Mouse (Mus musculus): ENCODE results near the gene Ing2. TPM values are rescaled to one million over a fixed set of nuclear protein-coding genes. Genes with fewer than 3 reads are reported as not detected.

Gene Ing2
- 10 to 100 TPM; 32.3 to 36.0 TPM for total RNA-seq (2021)
- long read RNA-seq, experiment 1, transcript Ing2-201 (2 exons, 2,812 nt): major isoform, 41 of 51 reads
- long read RNA-seq, experiment 1, partial matches to known transcripts: 0 of 51 reads
- long read RNA-seq, experiment 1, other reads (novel, unspliced or antisense): 9 of 51 reads
- long read RNA-seq, experiment 2, transcript Ing2-201 (2 exons, 2,812 nt): major isoform, 40 of 42 reads
- long read RNA-seq, experiment 2, partial matches to known transcripts: 0 of 42 reads
- long read RNA-seq, experiment 2, other reads (novel, unspliced or antisense): 1 of 42 reads

DNA sequence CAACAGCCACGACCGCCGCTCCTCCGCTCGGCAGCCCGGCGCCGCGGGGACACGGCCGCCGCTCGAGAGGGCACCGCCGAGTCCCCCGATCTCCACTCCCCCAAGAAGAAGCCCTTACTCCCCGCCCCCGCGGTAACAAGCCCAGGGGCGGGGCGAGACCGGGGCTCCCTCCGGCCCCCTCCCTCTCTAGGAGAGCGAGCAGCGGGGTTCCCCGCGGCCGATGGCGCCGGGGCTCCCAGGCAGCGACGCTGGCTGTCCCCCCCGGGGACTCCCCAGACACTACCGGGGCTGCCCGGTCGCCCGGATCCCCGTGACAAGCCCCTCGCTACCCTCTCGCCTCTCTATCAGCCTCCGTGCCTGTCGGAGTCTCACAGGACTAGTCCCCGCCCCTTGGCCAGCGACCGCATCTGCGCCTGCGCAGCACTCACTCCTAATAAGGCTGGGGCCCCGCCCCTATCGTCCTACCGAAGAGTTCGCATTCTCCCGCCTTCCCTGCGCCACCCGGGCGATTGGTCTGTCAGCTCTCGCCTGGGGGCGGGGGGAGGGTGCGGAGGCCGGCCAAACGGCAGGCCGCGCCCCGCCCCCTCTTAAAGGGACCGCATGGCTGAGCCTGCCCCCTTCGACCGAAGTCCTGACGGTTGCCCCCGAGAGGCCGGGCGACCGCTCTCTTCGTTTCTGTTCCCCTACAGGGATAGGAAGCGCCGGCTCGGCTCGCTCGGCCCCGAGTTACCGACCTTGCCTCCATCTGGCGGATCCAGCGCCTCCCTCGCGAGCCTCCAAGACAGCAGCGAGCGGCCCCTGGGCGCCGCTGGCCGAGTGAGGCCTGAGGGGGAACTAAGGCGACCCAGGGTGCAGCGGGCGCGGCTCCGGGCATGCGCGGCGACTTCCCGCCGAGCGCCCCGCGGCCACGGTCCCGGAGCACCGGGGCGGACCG lies at the start of gene Ing2:
Ing2 (minus strand) TSS at position 780 of the 934 bp plus-strand sequence.
- DNase-seq (ENCODE audit: low spot score in 2 of 2): peak; percentile 100

DNA sequence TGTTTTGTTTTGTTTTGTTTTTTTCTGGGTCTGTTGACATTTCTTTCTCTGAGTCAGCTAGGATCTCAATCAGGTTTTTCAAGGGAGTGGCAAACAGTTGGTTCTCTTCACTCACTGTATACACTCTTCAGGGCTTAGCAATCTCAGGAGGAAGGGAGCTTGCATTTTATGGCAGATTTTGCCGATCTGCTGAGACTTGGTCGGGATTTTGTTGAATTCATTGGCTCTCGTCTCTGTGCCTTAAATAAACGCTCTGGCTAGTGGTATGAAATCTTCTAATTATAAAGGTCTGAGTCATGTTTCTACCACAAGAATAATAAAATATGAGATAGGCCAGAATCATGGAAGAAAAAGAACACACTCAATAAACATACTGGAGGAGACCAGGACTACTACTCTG lies 46.3 kb upstream of the Ing2 start:
- DNase-seq (ENCODE audit: low spot score in 2 of 2): no peak

DNA sequence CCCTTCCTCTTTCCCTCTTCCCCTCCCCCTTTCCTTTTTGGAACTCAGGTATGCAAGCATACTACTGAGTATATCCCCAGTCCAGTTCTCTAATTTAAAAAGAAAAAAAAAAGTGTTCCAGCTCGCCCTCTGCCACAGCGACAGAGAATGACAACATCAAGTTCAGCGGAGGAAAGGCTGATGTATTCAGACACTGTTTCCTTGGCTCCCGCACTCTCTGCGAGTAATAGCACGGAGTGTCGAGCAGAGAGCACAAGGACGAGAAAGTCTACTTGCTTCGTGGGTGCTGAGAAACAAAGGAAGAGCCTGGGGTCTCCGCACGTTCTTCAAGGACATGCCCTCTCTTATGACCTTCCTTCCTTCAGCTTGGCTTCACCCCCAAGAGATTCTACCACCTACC lies 43.3 kb upstream of the Ing2 start:
- no peak for DNase-seq (ENCODE audit: low spot score in 2 of 2)

GRCm38 (mm10) chr8:47713761-47714745 lies 38.7 kb upstream of the Ing2 start, which contains the start of gene Cdkn2aip:
TSS of gene Cdkn2aip (minus strand) at chr8:47713932.
- DNase-seq (ENCODE audit: low spot score in 2 of 2): peak; percentile 94 to 96

GRCm38 (mm10) chr8:47713171-47713663 lies 37.9 kb upstream of the Ing2 start:
- peak in 1 of 2 experiments; percentile 33 for DNase-seq (ENCODE audit: low spot score in 2 of 2)

GRCm38 (mm10) chr8:47708106-47708505 lies 32.8 kb upstream of the Ing2 start:
- no peak for DNase-seq (ENCODE audit: low spot score in 2 of 2)

DNA sequence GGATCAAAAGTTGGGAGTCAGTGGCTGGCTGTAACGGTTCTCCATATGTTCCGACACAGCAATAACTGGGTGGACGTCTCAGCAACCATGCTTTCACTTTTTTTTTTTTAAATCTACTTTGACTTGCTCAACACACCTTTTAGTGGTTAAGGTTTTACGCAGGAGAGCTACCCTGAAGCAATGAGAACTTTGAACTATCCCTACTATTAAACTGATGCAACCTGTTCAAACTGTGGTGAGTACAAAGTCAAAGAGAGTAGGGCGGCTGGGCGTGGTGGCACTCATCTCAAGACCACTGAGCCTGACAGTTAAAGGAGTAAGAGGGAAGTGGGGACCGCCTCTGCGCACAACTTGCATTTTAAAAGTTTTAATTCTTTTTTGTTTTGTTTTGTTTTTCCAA lies 31.4 kb upstream of the Ing2 start:
- DNase-seq (ENCODE audit: low spot score in 2 of 2): no peak

GRCm38 (mm10) chr8:47702333-47702732 lies 27.0 kb upstream of the Ing2 start:
- no peak for DNase-seq (ENCODE audit: low spot score in 2 of 2)

- DNase-seq (ENCODE audit: low spot score in 2 of 2): no peak
Observed at GRCm38 (mm10) chr8:47697696-47698095, 22.3 kb upstream of the Ing2 start.

- no peak for DNase-seq (ENCODE audit: low spot score in 2 of 2)
Observed at GRCm38 (mm10) chr8:47695431-47696105, 20.2 kb upstream of the Ing2 start.

GRCm38 (mm10) chr8:47693119-47693518 lies 17.8 kb upstream of the Ing2 start:
- peak; percentile 68 to 87 for DNase-seq (ENCODE audit: low spot score in 2 of 2)

DNA sequence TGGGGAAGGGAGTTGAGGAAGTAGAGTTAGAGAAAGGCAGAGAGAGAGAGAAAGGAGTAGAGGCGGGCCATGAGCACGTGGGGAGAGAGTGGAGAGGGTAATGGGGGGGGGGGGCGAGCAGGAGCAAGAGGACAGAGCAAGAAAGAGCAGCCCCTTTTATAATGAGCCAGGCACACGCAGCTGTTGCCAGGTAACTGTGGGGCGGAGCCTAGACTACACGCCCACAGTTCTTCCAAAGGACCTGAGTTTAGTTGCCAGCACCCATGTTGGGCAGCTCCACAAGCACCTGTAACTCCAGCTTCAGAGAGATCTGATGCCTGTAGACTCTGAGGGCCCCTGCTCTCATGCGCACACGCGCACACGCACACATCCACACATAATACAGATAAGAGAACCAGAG lies 16.5 kb upstream of the Ing2 start:
- no peak for DNase-seq (ENCODE audit: low spot score in 2 of 2)

GRCm38 (mm10) chr8:47691303-47691702 lies 15.9 kb upstream of the Ing2 start:
- DNase-seq (ENCODE audit: low spot score in 2 of 2): no peak

GRCm38 (mm10) chr8:47690674-47691078 lies 15.3 kb upstream of the Ing2 start:
- DNase-seq (ENCODE audit: low spot score in 2 of 2): no peak

- DNase-seq (ENCODE audit: low spot score in 2 of 2): no peak
Observed at GRCm38 (mm10) chr8:47689704-47690326, 14.5 kb upstream of the Ing2 start.

GRCm38 (mm10) chr8:47684441-47684840 lies 9.1 kb upstream of the Ing2 start:
- DNase-seq (ENCODE audit: low spot score in 2 of 2): no peak

- DNase-seq (ENCODE audit: low spot score in 2 of 2): no peak
Observed at GRCm38 (mm10) chr8:47683994-47684393, 8.6 kb upstream of the Ing2 start.

GRCm38 (mm10) chr8:47680306-47680705 lies 5.0 kb upstream of the Ing2 start:
- DNase-seq (ENCODE audit: low spot score in 2 of 2): no peak

- no peak for DNase-seq (ENCODE audit: low spot score in 2 of 2)
Observed at GRCm38 (mm10) chr8:47679603-47680002, 4.2 kb upstream of the Ing2 start.

- DNase-seq (ENCODE audit: low spot score in 2 of 2): no peak
Observed at GRCm38 (mm10) chr8:47676631-47677030, 1.3 kb upstream of the Ing2 start.
